Mouse (Mus musculus): Measurements from ENCODE around the gene Samd3. TPM values are rescaled to one million over a fixed set of nuclear protein-coding genes. Genes with fewer than 3 reads are reported as not detected.

The Samd3 gene
- polyA plus RNA-seq, 1 experiment, result not detected

DNA sequence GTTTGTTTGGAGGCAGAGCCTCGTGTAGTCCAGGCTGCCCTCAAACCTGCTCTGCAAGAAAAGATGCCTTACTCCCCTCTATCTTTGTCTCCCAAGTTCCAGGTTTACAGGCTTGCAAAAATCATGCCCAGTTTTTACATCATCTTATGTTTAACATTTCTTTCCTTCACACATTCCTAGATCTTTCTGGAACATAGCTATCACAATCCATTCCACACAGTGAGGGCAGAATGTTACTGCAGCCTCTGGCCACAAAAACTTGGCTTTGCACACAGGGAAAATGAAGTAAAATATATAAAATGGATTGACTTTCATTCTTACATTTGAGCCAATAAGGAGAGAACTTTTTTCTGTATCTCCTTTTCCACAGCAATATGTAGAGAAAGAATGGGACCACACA is 9.6 kb downstream of the Samd3 start:
- H3K4me3 ChIP-seq (ENCODE audit: insufficient read depth, poor library complexity, severe bottlenecking), result no peak overlapping the region
- H3K79me3 ChIP-seq (ENCODE audit: low read depth), result no peaks in the 10 kb centered on the region
- no peak for TF ChIP-seq USF1 (IDR thresholded peaks at IDR 0.05; ENCODE audit: low read depth)
- no peak for TF ChIP-seq MYOG (IDR thresholded peaks at IDR 0.05; ENCODE audit: control insufficient read depth, extremely low read depth, insufficient read length)
- TF ChIP-seq MYOD1 (IDR thresholded peaks at IDR 0.05; ENCODE audit: control insufficient read depth, insufficient read length, low read depth), result no peak
- no peak for TF ChIP-seq CTCF (IDR thresholded peaks at IDR 0.05; ENCODE audit: control insufficient read depth, insufficient read depth, insufficient read length)
- TF ChIP-seq FOSL1 (IDR thresholded peaks at IDR 0.05; ENCODE audit: insufficient read depth, low read length, poor library complexity, severe bottlenecking), result no peak
- TF ChIP-seq MAX (IDR thresholded peaks at IDR 0.05), result no peak
- no peak for TF ChIP-seq CEBPB (IDR thresholded peaks at IDR 0.05; ENCODE audit: low read depth)
- H3K79me2 ChIP-seq (ENCODE audit: control insufficient read depth, insufficient read depth), result no peaks in the 10 kb centered on the region
- no peaks in the 10 kb centered on the region for H3K36me3 ChIP-seq (ENCODE audit: control insufficient read depth, insufficient read depth)
- H3K27me3 ChIP-seq (ENCODE audit: control insufficient read depth, insufficient read depth, insufficient read length), result no peaks in the 10 kb centered on the region
- H3ac ChIP-seq (ENCODE audit: control insufficient read depth, insufficient read length, low read depth), result no peak overlapping the region

DNA sequence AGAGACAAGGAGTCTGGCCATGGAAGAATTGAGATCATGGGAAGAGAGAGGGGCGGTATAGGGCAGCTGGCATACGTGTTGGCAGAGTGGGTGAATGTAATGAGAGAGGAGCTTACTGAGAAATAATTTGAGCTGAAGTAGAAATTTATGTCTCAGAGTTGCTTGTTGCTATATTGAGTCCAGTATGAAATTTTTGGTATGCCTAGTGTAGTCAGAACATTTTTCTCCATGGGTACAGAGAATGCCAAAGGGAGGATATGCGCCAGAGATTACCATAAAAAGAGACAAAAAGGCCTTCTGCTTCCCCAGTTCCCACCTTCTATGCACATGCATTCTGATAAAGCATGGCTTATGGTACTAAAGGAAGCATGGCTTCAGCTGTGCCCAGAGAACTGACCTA is 13.7 kb downstream of the Samd3 start:
- H3K4me3 ChIP-seq (ENCODE audit: insufficient read depth, poor library complexity, severe bottlenecking), result no peak overlapping the region
- H3K79me3 ChIP-seq (ENCODE audit: low read depth), result no peaks in the 10 kb centered on the region
- H3K36me3 ChIP-seq (ENCODE audit: control insufficient read depth, insufficient read depth), result no peaks in the 10 kb centered on the region
- no peak overlapping the region for H3ac ChIP-seq (ENCODE audit: control insufficient read depth, insufficient read length, low read depth)
- no peaks in the 10 kb centered on the region for H3K27me3 ChIP-seq (ENCODE audit: control insufficient read depth, insufficient read depth, insufficient read length)
- TF ChIP-seq MYOD1 (IDR thresholded peaks at IDR 0.05; ENCODE audit: control insufficient read depth, insufficient read length, low read depth) (no peak), CEBPB (IDR thresholded peaks at IDR 0.05; ENCODE audit: low read depth) (no peak), MYOG (IDR thresholded peaks at IDR 0.05; ENCODE audit: control insufficient read depth, extremely low read depth, insufficient read length) (no peak), FOSL1 (IDR thresholded peaks at IDR 0.05; ENCODE audit: insufficient read depth, low read length, poor library complexity, severe bottlenecking) (no peak), USF1 (IDR thresholded peaks at IDR 0.05; ENCODE audit: low read depth) (no peak), CTCF (IDR thresholded peaks at IDR 0.05; ENCODE audit: control insufficient read depth, insufficient read depth, insufficient read length) (no peak), MAX (IDR thresholded peaks at IDR 0.05) (no peak)
- H3K79me2 ChIP-seq (ENCODE audit: control insufficient read depth, insufficient read depth), result no peaks in the 10 kb centered on the region

DNA sequence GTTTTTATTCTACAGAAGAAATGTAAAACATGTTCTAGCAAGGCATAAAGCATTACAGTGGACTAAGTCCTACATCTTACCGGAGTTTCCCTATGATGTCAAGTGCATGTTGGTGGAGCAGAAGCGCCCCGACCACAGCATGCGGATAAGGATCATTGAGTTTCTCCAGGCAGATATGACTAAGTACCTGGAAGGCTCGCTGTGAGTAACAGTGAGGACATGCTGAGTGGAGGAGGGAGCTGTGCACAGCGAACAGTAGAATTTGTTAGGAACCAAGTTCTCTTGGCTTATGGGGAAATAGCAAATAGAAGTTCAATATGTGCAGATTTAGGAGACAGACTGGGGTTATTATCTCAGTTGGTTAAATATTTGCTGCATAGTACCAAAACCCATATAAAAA is 15.0 kb downstream of the Samd3 start:
- H3K79me2 ChIP-seq (ENCODE audit: control insufficient read depth, insufficient read depth), result no peaks in the 10 kb centered on the region
- TF ChIP-seq FOSL1 (IDR thresholded peaks at IDR 0.05; ENCODE audit: insufficient read depth, low read length, poor library complexity, severe bottlenecking) (no peak), MAX (IDR thresholded peaks at IDR 0.05) (no peak), CEBPB (IDR thresholded peaks at IDR 0.05; ENCODE audit: low read depth) (no peak), CTCF (IDR thresholded peaks at IDR 0.05; ENCODE audit: control insufficient read depth, insufficient read depth, insufficient read length) (no peak), MYOG (IDR thresholded peaks at IDR 0.05; ENCODE audit: control insufficient read depth, extremely low read depth, insufficient read length) (no peak), USF1 (IDR thresholded peaks at IDR 0.05; ENCODE audit: low read depth) (no peak), MYOD1 (IDR thresholded peaks at IDR 0.05; ENCODE audit: control insufficient read depth, insufficient read length, low read depth) (no peak)
- H3K36me3 ChIP-seq (ENCODE audit: control insufficient read depth, insufficient read depth), result no peaks in the 10 kb centered on the region
- no peaks in the 10 kb centered on the region for H3K79me3 ChIP-seq (ENCODE audit: low read depth)
- H3K27me3 ChIP-seq (ENCODE audit: control insufficient read depth, insufficient read depth, insufficient read length), result no peaks in the 10 kb centered on the region
- H3ac ChIP-seq (ENCODE audit: control insufficient read depth, insufficient read length, low read depth), result no peak overlapping the region
- no peak overlapping the region for H3K4me3 ChIP-seq (ENCODE audit: insufficient read depth, poor library complexity, severe bottlenecking)

DNA sequence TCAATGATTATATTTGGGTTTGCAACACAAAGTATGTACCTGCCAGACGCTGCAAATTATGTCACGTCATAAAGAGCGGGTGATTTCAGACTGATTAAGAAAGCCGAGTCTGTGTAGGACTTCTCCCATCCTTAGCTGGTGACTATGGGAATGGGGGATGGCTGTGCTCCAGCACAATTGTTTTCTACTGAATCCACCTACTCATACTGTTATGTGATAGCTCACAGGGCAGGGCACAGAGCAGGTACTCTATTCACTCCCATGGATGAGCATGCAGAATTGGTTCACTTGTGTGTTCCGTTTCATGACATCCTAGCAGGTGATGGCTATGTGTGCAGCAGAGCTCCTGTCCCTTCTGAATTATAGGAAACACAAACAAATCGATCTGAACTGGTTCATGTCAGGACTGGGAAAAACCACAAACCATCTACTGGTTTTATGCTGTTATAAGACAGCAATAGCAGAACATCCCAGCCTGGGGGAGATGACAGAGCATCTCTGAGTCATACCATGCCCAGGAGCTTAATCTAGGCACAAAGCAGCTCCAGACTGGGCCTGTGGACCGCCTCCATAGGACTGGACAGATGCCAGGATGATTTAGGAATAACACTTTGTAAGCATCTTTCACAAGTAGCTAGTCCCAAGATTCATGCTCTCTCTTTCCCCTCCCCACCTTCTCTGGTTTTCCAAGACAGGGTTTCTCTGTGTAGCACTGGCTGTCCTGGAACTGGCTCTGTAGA is 20.1 kb downstream of the Samd3 start:
- H3K79me2 ChIP-seq (ENCODE audit: control insufficient read depth, insufficient read depth), result no peaks in the 10 kb centered on the region
- H3K79me3 ChIP-seq (ENCODE audit: low read depth), result no peaks in the 10 kb centered on the region
- H3K36me3 ChIP-seq (ENCODE audit: control insufficient read depth, insufficient read depth), result no peaks in the 10 kb centered on the region
- no peak overlapping the region for H3ac ChIP-seq (ENCODE audit: control insufficient read depth, insufficient read length, low read depth)
- H3K4me3 ChIP-seq (ENCODE audit: insufficient read depth, poor library complexity, severe bottlenecking), result no peak overlapping the region
- TF ChIP-seq FOSL1 (IDR thresholded peaks at IDR 0.05; ENCODE audit: insufficient read depth, low read length, poor library complexity, severe bottlenecking) (no peak), MYOG (IDR thresholded peaks at IDR 0.05; ENCODE audit: control insufficient read depth, extremely low read depth, insufficient read length) (no peak), MYOD1 (IDR thresholded peaks at IDR 0.05; ENCODE audit: control insufficient read depth, insufficient read length, low read depth) (no peak), CEBPB (IDR thresholded peaks at IDR 0.05; ENCODE audit: low read depth) (no peak), CTCF (IDR thresholded peaks at IDR 0.05; ENCODE audit: control insufficient read depth, insufficient read depth, insufficient read length) (no peak), MAX (IDR thresholded peaks at IDR 0.05) (no peak), USF1 (IDR thresholded peaks at IDR 0.05; ENCODE audit: low read depth) (no peak)
- no peaks in the 10 kb centered on the region for H3K27me3 ChIP-seq (ENCODE audit: control insufficient read depth, insufficient read depth, insufficient read length)

DNA sequence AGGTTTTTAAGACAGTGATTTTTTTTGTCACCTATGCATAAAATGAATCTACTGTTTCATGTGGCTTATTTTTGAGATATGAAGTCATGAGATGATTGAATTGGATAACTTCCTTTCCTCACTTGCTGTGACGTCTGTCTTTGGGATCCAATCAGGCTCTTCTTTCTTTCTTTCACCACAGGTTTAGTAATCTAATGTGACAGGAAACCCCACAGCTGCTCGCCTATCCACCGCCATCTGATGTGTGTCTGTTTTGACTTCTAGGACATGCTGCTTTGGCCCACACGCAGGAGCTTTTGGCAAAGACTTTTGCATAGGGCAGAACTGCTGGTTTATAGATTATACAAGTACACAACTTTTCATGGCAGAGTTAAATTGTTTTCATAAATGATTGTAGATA is 30.4 kb downstream of the Samd3 start:
- H3K79me2 ChIP-seq (ENCODE audit: control insufficient read depth, insufficient read depth), result no peaks in the 10 kb centered on the region
- H3K79me3 ChIP-seq (ENCODE audit: low read depth), result no peaks in the 10 kb centered on the region
- TF ChIP-seq CEBPB (IDR thresholded peaks at IDR 0.05; ENCODE audit: low read depth), result no peak
- TF ChIP-seq USF1 (IDR thresholded peaks at IDR 0.05; ENCODE audit: low read depth), result no peak
- no peak for TF ChIP-seq MYOD1 (IDR thresholded peaks at IDR 0.05; ENCODE audit: control insufficient read depth, insufficient read length, low read depth)
- no peak for TF ChIP-seq MYOG (IDR thresholded peaks at IDR 0.05; ENCODE audit: control insufficient read depth, extremely low read depth, insufficient read length)
- TF ChIP-seq FOSL1 (IDR thresholded peaks at IDR 0.05; ENCODE audit: insufficient read depth, low read length, poor library complexity, severe bottlenecking), result no peak
- H3K36me3 ChIP-seq (ENCODE audit: control insufficient read depth, insufficient read depth), result no peaks in the 10 kb centered on the region
- H3K27me3 ChIP-seq (ENCODE audit: control insufficient read depth, insufficient read depth, insufficient read length), result no peaks in the 10 kb centered on the region
- H3K4me3 ChIP-seq (ENCODE audit: insufficient read depth, poor library complexity, severe bottlenecking), result no peak overlapping the region
- no peak overlapping the region for H3ac ChIP-seq (ENCODE audit: control insufficient read depth, insufficient read length, low read depth)
